Mouse (Mus musculus) liver, embryonic 14.5 days (tissue): Measurements from ENCODE around the gene Dock9. TPM values are rescaled to one million over a fixed set of nuclear protein-coding genes. Genes with fewer than 3 reads are reported as not detected.

Source experiments
- ATAC-seq: fragments of 200-750 bp; cut with Nextera tagmentation; 2 replicates; pipeline ENCODE4 v1.8.0; 2017; ENCODE audit warnings: moderate number of reproducible peaks, mild to moderate bottlenecking, moderate library complexity; ENCODE audit not compliant: insufficient read depth
- DNase-seq, 3 experiments: peaks; one replicate each; pipeline ENCODE4 v3.0.0-alpha.2; 2012 to 2013; ENCODE audit warnings: low read depth in 3 of 3, low spot score in 3 of 3
- H3K27ac ChIP-seq: fragments of 300-500 bp; sonication (generic); 2 replicates; pipeline ENCODE4 v1.5.1; 2014; ENCODE audit warnings: moderate library complexity, mild to moderate bottlenecking, control low read depth, inconsistent platforms
- H3K27me3 ChIP-seq: fragments of 300-500 bp; sonication (generic); 2 replicates; pipeline ENCODE4 v1.6.1; 2014; ENCODE audit warnings: mild to moderate bottlenecking, low read length, moderate library complexity; ENCODE audit not compliant: control insufficient read depth, insufficient read depth
- H3K36me3 ChIP-seq: fragments of 300-500 bp; sonication (generic); replicated peaks from 2 replicates; pipeline ENCODE4 v1.6.1; 2014; ENCODE audit warnings: low read depth; ENCODE audit not compliant: control insufficient read depth, insufficient read depth
- H3K4me1 ChIP-seq, 2 experiments: fragments of 200-500 bp in 1 of 2; fragments of 300-500 bp in 1 of 2; sonication (generic) in 1 of 2; replicated peaks; 2 replicates each; pipeline ENCODE4 v1.6.1; 2012 to 2014; ENCODE audit warnings: antibody characterized with exemption in 1 of 2, inconsistent platforms in 1 of 2, low read length in 1 of 2; ENCODE audit not compliant: control insufficient read depth in 2 of 2, insufficient read depth in 2 of 2
- H3K4me2 ChIP-seq: fragments of 300-500 bp; sonication (generic); 2 replicates; pipeline ENCODE4 v1.6.1; 2014; ENCODE audit warnings: low read depth, mild to moderate bottlenecking, control low read depth, moderate library complexity
- H3K4me3 ChIP-seq, 2 experiments: fragments of 200-500 bp in 1 of 2; fragments of 300-500 bp in 1 of 2; sonication (generic) in 1 of 2; 2 replicates each; pipeline ENCODE4 v1.5.1; 2012 to 2014; ENCODE audit warnings: low read depth in 2 of 2, low read length in 2 of 2, mild to moderate bottlenecking in 2 of 2, control low read depth in 1 of 2, inconsistent platforms in 1 of 2, moderate library complexity in 1 of 2; ENCODE audit not compliant: insufficient read depth in 1 of 2
- H3K9ac ChIP-seq: fragments of 300-500 bp; sonication (generic); replicated peaks from 2 replicates; pipeline ENCODE4 v1.6.1; 2014; ENCODE audit warnings: mild to moderate bottlenecking, control low read depth, moderate library complexity
- H3K9me3 ChIP-seq: fragments of 300-500 bp; sonication (generic); 2 replicates; pipeline ENCODE4 v1.6.1; 2016; ENCODE audit warnings: low read length, mixed read lengths; ENCODE audit not compliant: control insufficient read depth
- CTCF ChIP-seq: IDR thresholded peaks from 2 replicates; pipeline ENCODE4 v1.5.1; 2016; ENCODE audit warnings: antibody characterized with exemption, low read depth, control low read depth
- EP300 ChIP-seq: IDR thresholded peaks from 2 replicates; pipeline ENCODE4 v1.6.1; 2016; ENCODE audit warnings: antibody characterized with exemption, low read depth
- WGBS: fragments of 180-500 bp; shearing (Covaris S2); extraction: QIAGEN DNeasy Blood & Tissue Kit; methylation state at CpG from one replicate; pipeline ENCODE4 v1.1.7; 2014; ENCODE audit not compliant: insufficient replicate concordance; 5-methylcytosine and 5-hydroxymethylcytosine counted together
- polyA plus RNA-seq, 2 experiments: library from polyadenylated mRNA; depleted of rRNA in 1 of 2; stranded (reverse) in 1 of 2; unstranded in 1 of 2; fragments of >200 nt; fragmentation: Nextera tagmentation in 1 of 2; extraction: Ambion mirVana in 1 of 2; gene quantifications; 2 replicates each; pipeline versions ENCODE4 v1.2.1 to v1.2.3; 2012 to 2014

Gene Dock9
- polyA plus RNA-seq, 2 experiments, result 1.2 to 1.8 TPM

DNA sequence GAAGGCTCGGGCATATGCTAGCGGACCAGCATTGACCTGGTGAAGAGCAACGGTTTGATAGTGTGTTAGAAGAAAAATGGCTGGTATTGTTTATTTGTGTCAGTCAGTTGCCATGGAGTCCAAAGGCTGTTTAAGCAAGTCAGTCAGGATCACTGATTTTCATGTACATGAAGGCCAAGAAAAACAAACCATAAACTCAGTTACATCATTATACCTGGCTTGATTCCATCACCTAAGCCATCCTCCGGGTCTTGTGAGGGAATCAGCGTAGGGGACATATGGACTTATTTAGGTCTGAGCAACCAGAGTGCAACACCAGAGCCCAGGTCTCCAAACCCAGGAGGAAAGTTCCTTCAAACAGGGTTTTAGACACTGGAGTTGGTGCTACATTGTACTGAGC lies 251.0 kb downstream of the Dock9 start:
- 71% methylated on average over 5 of the region's 5 CpGs for WGBS
- no peak overlapping the region for H3K9ac ChIP-seq
- no peak overlapping the region for H3K4me2 ChIP-seq
- H3K27ac ChIP-seq, result no peak overlapping the region
- no peak for TF ChIP-seq CTCF
- no peak for TF ChIP-seq EP300
- no peaks in the 10 kb centered on the region for H3K36me3 ChIP-seq
- no peak overlapping the region for H3K4me3 ChIP-seq
- no peaks in the 10 kb centered on the region for H3K9me3 ChIP-seq
- ATAC-seq (no peak), DNase-seq (no peak)
- H3K27me3 ChIP-seq, result no peaks in the 10 kb centered on the region
- H3K4me1 ChIP-seq, result no peaks in the 10 kb centered on the region

DNA sequence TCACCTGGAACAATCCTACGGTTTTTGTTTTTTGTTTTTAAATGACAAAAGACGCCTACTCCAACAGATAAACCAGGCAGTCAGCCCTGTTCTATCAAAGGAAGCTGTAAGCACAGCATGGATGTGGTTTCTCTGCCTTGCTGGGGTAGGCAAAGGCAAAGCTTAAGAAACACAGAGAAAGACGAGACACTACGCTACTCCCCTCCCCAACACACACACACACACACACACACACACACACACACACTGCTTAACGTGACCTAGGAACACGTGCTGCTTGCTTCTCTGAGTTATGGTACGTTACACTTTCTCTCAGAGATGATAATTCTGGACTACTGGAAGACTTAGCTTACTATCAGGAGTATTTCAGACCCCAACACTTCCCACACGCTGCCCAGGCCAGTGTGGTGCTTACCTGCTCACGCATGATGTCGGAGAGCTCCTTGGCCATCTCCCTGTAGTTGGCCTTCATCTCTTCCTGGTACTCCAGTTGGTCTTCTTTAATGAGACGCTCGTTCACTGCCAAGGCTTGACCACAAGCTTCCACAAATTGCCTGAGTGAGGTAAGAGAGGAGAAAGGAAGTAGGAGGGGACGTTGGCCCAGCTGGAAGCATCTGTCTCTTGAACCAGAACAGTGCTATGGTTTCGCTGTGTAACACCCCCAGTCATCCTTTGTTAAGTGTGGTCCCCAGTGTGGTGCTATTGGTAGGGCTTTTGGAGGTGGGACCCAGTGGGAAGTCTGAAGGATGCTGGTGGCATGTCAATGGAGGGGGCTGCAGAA lies 251.9 kb downstream of the Dock9 start:
- 58% methylated on average over 14 of the region's 14 CpGs for WGBS
- Histone ChIP-seq H3K9ac (no peak overlapping the region), H3K9me3 (no peaks in the 10 kb centered on the region), H3K27ac (no peak overlapping the region), H3K4me1 (no peaks in the 10 kb centered on the region), H3K4me3 (no peak overlapping the region), H3K4me2 (no peak overlapping the region), H3K27me3 (no peaks in the 10 kb centered on the region), H3K36me3 (no peaks in the 10 kb centered on the region)
- DNase-seq, result no peak
- TF ChIP-seq EP300 (no peak), CTCF (no peak)
- ATAC-seq, result no peak

DNA sequence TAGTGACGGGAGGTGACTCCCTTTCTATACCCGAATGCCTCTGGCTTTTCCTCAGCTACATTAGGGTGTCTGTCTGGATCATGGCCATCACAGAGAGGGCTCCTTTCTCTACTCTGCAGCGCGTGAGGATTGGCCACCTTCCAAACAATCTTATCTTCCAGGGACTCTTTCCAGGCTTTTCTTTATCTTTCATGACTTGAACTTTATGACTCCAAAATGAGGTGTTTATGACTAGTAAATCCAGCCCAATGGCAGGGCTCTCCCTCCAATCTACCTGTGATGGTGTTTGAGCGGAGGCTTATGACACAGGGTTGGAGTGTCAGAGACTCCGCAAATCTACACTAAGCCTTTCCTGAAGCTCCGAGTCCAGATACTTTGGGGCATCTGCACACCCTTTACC lies 256.4 kb downstream of the Dock9 start:
- TF ChIP-seq EP300, result no peak
- no peak for TF ChIP-seq CTCF
- 68% methylated on average over 7 of the region's 7 CpGs for WGBS
- Histone ChIP-seq H3K4me3 (no peak overlapping the region), H3K9me3 (no peaks in the 10 kb centered on the region), H3K4me1 (no peaks in the 10 kb centered on the region), H3K36me3 (no peaks in the 10 kb centered on the region), H3K27ac (no peak overlapping the region), H3K27me3 (no peaks in the 10 kb centered on the region), H3K4me2 (no peak overlapping the region), H3K9ac (no peak overlapping the region)
- DNase-seq, result no peak
- no peak for ATAC-seq

DNA sequence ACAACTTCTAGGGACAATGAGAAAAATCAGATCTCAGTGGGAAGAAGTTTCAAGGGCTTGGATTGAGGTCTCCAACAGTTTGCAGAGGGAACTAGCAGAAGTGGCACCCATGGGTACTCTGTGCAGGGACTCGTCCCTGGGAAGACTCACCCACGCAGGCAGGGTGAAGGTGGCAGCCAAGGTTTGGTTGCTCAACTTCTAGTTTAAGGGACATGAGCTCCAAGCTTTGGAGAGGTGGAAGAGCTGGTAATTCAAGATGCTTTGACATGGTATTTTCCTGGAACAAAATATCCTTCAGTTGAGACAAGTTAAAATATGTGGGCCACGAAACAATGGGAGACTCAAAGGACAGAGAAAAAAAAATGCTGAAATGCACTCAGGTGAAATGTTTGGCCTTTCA lies 263.1 kb downstream of the Dock9 start:
- H3K4me2 ChIP-seq, result no peak overlapping the region
- DNase-seq (no peak), ATAC-seq (no peak)
- no peak overlapping the region for H3K27ac ChIP-seq
- no peak overlapping the region for H3K4me3 ChIP-seq
- no peaks in the 10 kb centered on the region for H3K9me3 ChIP-seq
- no peaks in the 10 kb centered on the region for H3K27me3 ChIP-seq
- H3K4me1 ChIP-seq, result no peaks in the 10 kb centered on the region
- no peaks in the 10 kb centered on the region for H3K36me3 ChIP-seq
- TF ChIP-seq CTCF (no peak), EP300 (no peak)
- WGBS, result 52% methylated on average over 3 of the region's 3 CpGs
- no peak overlapping the region for H3K9ac ChIP-seq

DNA sequence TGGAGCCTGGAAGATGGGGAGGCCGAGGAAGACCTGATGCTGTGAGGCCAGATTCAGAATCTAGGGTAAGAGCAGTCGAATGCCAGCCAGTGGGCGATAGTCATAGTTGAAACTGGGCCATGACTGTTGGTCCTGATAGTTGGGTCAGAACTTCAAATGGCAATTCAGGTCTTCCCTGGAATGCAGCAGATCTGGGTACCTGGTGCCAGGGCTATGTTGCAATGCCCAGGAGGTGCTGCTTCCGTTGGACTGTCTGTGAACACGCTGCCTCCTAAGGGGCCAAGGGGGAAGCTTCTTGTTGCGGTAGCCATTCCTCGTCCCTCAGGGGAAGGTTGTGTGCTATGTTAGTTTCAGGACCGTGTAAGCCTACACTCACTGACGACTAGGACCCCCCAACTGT lies 266.8 kb downstream of the Dock9 start:
- H3K27me3 ChIP-seq, result no peaks in the 10 kb centered on the region
- H3K4me1 ChIP-seq, result no peaks in the 10 kb centered on the region
- no peaks in the 10 kb centered on the region for H3K36me3 ChIP-seq
- H3K9me3 ChIP-seq, result no peaks in the 10 kb centered on the region
- H3K4me3 ChIP-seq, result no peak overlapping the region
- TF ChIP-seq CTCF, result no peak
- DNase-seq (no peak), ATAC-seq (no peak)
- no peak overlapping the region for H3K9ac ChIP-seq
- 55% methylated on average over 9 of the region's 9 CpGs for WGBS
- no peak overlapping the region for H3K27ac ChIP-seq
- no peak overlapping the region for H3K4me2 ChIP-seq
